Mouse (Mus musculus): Measurements from ENCODE around the gene Epb41l1.
"Not testable (repeated sequence)": the region's sequence is repeated elsewhere in the genome, so short reads cannot be mapped to it uniquely, and the experiment has no call there.

The Epb41l1 gene

GRCm38 (mm10) chr2:156483204-156483603 lies 62.5 kb downstream of the Epb41l1 start:
- no peak for DNase-seq (ENCODE audit: low spot score in 2 of 2)

GRCm38 (mm10) chr2:156486086-156486751 lies 65.5 kb downstream of the Epb41l1 start:
- DNase-seq (ENCODE audit: low spot score in 2 of 2), result no peak

GRCm38 (mm10) chr2:156487589-156488160 lies 67.0 kb downstream of the Epb41l1 start:
- DNase-seq (ENCODE audit: low spot score in 2 of 2), result no peak

- no peak for DNase-seq (ENCODE audit: low spot score in 2 of 2)
Measured at GRCm38 (mm10) chr2:156488166-156488814, 67.6 kb downstream of the Epb41l1 start.

GRCm38 (mm10) chr2:156490176-156490575 lies 69.5 kb downstream of the Epb41l1 start:
- no peak for DNase-seq (ENCODE audit: low spot score in 2 of 2)

GRCm38 (mm10) chr2:156491796-156492195 lies 71.1 kb downstream of the Epb41l1 start:
- DNase-seq (ENCODE audit: low spot score in 2 of 2), result no peak

GRCm38 (mm10) chr2:156493766-156494165 lies 73.1 kb downstream of the Epb41l1 start:
- DNase-seq (ENCODE audit: low spot score in 2 of 2), result no peak

GRCm38 (mm10) chr2:156494465-156494864 lies 73.8 kb downstream of the Epb41l1 start:
- no peak for DNase-seq (ENCODE audit: low spot score in 2 of 2)

- no peak for DNase-seq (ENCODE audit: low spot score in 2 of 2)
Measured at GRCm38 (mm10) chr2:156494875-156495274, 74.2 kb downstream of the Epb41l1 start.

GRCm38 (mm10) chr2:156496816-156497566 lies 76.3 kb downstream of the Epb41l1 start:
- DNase-seq (ENCODE audit: low spot score in 2 of 2), result no peak

GRCm38 (mm10) chr2:156497915-156498314 lies 77.2 kb downstream of the Epb41l1 start:
- DNase-seq (ENCODE audit: low spot score in 2 of 2), result no peak

GRCm38 (mm10) chr2:156501025-156501424 lies 80.3 kb downstream of the Epb41l1 start:
- DNase-seq (ENCODE audit: low spot score in 2 of 2), result no peak

GRCm38 (mm10) chr2:156505533-156505932 lies 84.8 kb downstream of the Epb41l1 start:
- no peak for DNase-seq (ENCODE audit: low spot score in 2 of 2)

- DNase-seq (ENCODE audit: low spot score in 2 of 2), result no peak
Measured at GRCm38 (mm10) chr2:156512028-156512427, 91.3 kb downstream of the Epb41l1 start.

- no peak for DNase-seq (ENCODE audit: low spot score in 2 of 2)
Measured at GRCm38 (mm10) chr2:156512561-156512960, 91.9 kb downstream of the Epb41l1 start.

GRCm38 (mm10) chr2:156515102-156515501 lies 94.4 kb downstream of the Epb41l1 start:
- no peak for DNase-seq (ENCODE audit: low spot score in 2 of 2)

- peak; percentile 47 to 78 for DNase-seq (ENCODE audit: low spot score in 2 of 2)
Measured at GRCm38 (mm10) chr2:156515565-156516185, 95.0 kb downstream of the Epb41l1 start.

GRCm38 (mm10) chr2:156516678-156517077 lies 96.0 kb downstream of the Epb41l1 start:
- not testable (repeated sequence) for DNase-seq (ENCODE audit: low spot score in 2 of 2)

GRCm38 (mm10) chr2:156518306-156518705 lies 97.6 kb downstream of the Epb41l1 start:
- DNase-seq (ENCODE audit: low spot score in 2 of 2), result no peak

GRCm38 (mm10) chr2:156519584-156519983 lies 98.9 kb downstream of the Epb41l1 start:
- no peak for DNase-seq (ENCODE audit: low spot score in 2 of 2)

- DNase-seq (ENCODE audit: low spot score in 2 of 2), result no peak
Measured at GRCm38 (mm10) chr2:156522994-156523393, 102.3 kb downstream of the Epb41l1 start.

- DNase-seq (ENCODE audit: low spot score in 2 of 2), result no peak
Measured at GRCm38 (mm10) chr2:156524078-156524477, 103.4 kb downstream of the Epb41l1 start.
